Mouse (Mus musculus): ENCODE results near the gene Gpr146.

Gene Gpr146

DNA sequence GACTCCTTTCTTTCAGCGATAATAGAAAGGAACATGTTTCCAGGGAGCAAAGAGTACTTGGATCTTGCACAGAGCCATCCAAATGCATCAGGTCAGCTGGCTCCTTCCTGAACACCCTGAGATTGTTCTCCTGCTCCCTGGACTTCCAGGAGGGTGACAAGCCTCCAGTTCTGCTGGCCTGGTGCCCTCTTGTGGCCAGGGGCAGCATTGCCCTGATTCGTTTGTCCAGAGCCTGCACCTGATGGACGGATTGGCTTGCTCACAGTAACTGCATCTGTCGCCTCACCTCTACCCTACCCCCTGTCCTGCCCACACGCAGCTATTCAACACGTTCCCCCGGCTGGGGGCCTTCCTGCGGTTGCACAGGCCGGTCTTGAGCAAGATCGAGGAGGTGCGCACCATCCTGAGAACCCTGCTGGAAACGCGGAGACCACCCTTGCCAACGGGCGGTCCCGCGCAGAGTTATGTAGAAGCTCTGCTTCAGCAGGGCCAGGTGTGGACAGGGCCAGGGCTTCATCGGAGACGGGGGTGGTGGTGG lies 22.2 kb upstream of the Gpr146 start:
- intact Hi-C loops (cut with DNase I) = loop anchor here (2.0 kb wide), 1 partner anchor 23 kb away; no protein-coding TSS in a partner anchor

DNA sequence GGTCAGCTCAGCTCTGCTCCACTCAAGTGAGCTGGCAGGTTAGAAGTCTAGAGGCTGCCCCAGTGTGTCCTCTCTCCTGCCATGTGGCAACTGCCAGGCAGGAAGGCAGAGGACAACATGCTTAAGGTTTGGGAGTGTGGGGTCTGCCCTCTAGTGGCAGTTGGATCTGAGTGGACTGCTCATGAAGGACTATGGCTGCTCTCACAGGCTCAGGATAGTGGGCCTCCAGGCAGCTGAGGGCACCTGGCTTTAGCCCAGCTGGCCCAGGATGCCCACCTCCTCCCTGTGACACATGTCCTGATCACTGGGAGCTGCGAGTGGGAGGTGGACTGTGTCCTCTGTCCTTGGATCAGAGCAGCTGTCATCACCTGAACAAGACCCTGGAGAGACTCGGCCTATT lies 18.8 kb upstream of the Gpr146 start:
- intact Hi-C loops (cut with DNase I) = no loop called here

DNA sequence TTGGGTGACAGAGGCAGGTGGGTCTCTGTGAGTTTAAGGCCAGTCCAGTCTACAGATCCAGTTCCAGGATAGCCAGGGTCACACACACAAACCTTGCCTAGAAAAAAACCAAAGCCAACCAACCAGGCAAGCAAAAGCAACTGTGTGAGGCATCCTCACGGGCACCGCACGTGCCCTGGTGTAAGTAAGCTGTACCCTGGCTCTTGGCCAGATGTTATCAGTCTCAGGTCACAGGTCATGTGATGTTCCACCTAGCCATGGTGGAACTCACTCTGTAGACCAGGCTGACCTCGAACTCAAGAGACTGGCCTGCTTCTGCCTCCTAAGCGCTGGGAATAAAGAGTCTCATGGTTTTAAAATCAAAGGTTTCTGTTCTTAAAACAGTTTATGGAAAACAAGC lies 18.3 kb upstream of the Gpr146 start:
- intact Hi-C loops (cut with DNase I) = no loop called here

DNA sequence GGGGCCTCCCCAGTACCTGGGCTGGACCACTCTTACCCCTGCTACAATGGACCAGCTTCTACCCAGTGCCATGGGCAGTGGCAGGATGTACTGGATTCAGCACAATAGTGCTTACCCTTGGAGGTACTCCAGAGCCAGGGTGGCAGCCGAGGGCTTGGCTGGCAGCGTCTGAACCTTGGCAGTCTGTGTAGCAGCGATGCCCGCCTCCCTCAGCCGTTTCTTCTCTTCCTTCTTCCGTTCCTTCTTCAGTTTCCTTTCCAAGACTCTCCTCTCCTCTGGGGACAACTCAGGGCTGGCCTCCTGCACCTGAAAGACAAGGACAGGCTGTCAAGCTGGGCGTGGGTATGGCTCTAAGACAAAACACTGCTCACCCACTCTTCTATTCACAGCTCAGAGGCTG lies 13.6 kb upstream of the Gpr146 start:
- intact Hi-C loops (cut with DNase I) = loop anchor here (1.0 to 5.0 kb wide), 3 partner anchors 34 to 143 kb away; no protein-coding TSS in a partner anchor

DNA sequence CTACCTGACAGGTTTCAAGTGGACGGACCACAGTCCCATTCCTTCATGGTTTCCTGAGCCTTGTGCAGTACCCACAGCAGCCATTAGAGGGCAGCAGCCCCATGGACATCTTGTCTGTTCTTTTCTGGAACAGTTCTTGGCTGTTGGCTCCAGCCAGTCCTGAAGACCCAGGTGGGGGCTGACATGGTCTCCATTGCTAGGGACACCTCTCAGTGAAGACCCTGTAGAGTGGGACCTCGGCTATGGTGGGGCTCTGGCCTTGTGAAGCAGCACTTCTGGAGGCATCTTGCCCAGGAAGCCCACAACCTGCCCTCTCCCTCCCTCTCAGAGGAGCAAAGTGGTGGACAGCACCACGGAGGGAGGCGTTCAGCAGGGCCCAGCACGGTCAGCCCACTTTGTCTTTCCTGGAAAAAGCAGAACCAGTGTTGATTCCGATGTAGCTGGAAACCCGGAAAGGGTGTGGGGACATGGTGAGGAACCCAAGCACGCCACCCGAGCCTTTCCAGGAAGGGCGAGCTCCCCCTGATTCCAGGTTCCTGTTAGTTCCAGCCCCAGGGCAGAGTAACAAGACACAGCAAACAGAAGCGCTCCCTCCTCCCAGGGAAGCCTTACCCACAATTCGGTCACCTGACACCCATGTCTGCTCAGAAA lies 13.1 kb upstream of the Gpr146 start:
- intact Hi-C loops (cut with DNase I) = loop anchor here (1.0 to 5.0 kb wide), 3 partner anchors 34 to 143 kb away; no protein-coding TSS in a partner anchor

DNA sequence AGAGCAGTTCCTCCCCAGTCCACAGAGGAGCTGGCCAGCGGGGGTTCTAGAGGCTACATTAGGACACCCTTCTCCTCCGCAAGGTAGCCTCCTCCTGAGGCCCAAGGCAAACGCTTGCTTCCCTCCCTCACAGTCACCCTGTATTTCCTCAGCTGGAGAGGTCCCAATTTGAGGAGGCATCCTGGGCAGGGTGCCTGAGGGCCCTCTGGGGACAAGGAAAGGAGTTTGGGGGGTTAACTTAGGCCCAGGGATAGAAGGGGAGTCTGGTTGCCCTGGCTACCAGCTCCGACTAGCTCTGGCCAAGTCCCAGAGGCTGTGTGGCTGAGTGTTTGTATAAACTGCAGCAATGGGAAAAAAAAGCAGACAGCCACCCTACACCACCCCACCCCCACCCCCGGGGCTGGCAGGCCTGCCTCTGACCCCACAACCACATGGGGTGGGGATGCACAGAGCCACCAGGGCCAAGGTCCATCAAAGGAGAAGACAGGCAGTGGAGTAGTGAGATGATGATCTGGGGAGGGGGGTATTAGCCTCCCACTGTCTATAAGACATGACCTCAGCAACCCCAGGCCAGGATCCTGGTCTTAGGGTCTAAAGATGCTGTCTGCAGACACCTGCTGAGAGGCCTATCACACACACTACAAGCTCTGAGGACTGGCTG lies 12.5 kb upstream of the Gpr146 start:
- intact Hi-C loops (cut with DNase I) = loop anchor here (1.0 to 5.0 kb wide), 3 partner anchors 33 to 142 kb away; no protein-coding TSS in a partner anchor

DNA sequence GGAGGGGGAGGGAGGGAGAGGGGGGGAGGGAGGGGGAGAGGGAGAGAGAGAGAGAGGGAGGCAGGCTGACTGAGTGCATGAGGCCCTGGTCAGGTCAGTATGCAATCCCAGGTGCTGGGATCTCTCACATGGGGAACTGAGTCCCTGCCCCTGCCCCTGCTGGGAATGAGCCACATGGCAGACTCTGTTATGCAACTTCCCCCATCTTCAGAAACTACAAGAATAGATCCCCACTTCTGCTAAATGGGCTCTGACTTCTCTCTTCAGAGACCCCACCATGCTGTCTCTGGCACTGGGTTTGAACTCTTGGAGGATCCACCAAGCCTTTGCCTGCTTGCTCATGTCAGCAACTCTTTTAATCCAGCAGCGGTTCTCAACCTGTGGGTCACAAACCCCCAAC lies 11.7 kb upstream of the Gpr146 start:
- intact Hi-C loops (cut with DNase I) = loop anchor here (2.0 kb wide), 1 partner anchor 101 kb away; no protein-coding TSS in a partner anchor

DNA sequence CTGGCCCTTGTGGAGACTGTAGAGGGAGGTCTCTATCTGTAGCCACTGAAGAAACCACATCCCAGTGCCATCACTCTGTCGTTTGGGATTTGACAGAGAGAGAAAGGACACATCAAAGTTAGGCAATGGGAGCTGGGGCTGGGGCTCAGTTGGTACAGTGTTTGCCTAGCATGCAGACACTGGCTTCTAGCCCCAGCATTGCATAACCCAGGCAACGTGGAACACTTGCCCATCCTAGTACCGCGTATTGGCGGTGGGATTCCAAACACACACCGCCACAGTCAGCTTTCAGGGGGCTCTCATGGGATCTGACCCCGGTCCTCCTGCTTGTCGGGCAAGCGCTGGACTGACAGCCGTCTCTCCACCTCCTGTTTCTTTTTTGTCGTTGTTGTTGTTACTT lies 11.0 kb upstream of the Gpr146 start:
- intact Hi-C loops (cut with DNase I) = no loop called here

DNA sequence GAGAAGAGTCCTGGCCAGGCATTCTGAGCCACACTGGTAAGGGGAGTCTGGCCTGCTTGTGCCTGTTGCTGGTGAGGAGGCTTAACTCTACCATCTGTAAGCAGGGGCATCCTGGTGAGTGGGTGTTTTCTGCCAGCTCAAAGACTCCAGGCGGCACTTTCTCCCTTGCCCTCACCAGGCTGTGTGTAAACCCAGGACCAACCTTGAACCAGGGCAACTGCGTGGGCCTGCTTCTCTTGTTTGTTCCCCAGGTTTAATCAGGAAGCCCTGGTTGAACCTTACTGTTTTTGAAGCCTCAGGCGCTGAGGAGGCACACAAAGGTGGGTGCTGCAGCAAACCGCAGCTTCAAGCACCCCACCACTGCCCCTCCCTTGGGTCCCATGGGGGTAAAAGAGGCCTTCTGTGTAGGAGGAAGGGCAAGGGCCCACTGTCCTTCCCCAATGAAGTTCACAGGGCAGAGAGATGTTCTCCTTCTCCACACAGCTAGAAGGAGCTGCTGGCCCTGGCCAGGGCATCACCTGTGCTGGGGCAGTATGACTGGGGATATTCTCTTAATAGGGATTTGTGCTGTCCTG lies 9.5 kb upstream of the Gpr146 start:
- intact Hi-C loops (cut with DNase I) = no loop called here

DNA sequence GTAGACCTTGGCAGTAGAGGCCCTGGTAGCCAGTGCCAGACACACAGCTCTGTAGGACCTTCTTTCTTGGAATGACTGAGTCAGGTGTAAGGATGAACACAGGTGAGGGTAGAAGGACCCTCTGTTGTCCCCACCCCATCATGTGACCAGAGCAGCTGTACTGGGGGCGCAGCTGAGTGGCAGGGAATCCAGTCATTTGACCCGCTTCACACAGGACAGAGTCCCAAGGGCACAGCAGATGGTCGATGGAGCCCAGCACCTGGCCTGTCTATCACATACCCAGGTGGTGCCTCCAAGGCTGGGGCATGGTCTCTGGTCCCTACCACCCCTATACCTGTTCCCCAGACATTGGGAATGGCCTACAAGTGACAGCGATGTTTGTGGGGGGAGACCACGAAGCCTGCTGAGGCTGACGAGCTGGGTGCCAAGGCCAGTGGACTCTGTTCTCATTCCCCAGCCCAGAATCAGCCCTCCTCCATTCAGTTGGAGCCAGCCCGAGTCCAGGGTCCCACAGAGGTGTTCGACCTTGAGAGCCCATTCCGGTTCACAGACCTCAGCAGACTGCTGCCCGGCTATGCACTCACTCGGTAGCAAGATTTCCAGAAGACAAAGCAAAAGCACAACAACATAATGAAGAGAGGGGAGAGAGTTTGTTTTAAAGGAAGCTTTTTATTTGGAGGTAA lies 8.7 kb upstream of the Gpr146 start:
- intact Hi-C loops (cut with DNase I) = no loop called here

DNA sequence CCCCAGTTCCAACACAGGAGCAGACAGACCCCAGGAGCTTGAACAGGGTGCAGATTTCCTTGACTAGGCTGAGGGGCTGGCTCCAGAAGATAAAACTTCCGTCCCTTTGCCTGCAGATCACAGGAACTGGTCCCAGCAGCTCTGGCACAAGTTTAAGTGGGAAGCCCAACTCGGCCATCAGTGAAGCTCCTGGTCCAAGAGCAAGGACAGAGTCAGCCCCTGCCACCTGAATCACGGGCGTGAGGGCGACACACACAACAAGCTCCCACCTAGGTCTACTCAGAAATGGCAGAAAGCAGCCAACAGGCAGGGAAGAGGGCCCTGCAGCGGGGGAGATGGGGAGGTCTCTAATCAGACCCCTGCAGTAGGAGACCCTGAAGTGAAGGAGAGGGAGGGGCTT lies 7.2 kb upstream of the Gpr146 start:
- intact Hi-C loops (cut with DNase I) = no loop called here

DNA sequence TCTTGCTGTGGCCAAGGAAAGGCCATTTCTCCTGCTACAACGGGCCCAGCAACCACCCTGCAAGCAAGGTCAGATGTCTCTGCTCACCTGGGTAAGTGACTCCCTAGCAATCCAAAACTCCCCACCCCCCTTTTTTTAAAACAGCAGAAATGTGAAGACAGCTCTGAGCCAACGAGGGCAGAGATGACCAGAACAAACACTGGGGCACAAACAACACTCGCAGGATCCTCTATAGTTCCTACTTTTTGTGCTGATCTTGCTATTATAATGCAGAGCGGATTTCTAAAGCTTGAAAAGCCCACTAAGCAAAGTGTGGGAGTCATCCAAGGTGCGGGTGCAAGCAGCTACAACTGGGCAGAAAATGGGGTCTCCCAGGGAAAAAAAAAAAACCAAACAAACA lies 6.4 kb upstream of the Gpr146 start:
- intact Hi-C loops (cut with DNase I) = no loop called here

DNA sequence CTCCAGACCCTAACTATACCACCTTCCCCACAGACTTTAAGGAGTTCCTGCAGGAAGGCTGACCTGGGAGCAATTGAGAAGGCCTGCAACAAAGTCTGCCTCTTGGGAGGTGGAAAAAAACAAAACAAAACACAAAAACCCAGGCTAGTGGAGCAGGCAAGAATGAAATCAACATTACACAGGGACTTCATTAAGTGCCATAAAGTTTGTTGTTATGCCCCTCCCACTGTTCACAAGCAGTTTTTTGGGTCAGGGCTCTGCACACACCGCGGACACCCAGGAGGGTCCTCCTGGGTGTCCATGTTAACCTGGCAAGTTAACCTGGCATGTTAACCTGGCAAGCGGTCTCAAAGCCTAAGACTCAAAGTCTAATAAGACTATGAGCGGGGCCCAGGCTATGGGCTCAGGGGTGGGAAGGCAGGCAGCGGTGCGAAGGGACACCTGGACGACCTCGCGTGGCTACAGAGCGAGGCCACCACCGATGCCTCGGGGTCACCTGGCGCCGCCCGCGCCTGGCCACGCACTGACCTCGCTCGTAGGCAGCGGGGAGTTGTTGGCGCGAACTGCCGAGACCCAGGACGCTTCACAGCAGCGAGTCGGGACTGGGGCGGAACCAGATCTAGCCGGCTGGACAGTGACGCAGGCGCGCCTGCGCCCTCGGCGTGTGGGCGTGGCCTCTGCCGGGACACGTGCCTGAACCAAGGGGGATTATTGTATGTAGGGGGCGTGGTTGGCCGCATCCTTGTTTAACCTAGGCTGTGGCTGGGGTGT lies 5.7 kb upstream of the Gpr146 start:
- intact Hi-C loops (cut with DNase I) = no loop called here

DNA sequence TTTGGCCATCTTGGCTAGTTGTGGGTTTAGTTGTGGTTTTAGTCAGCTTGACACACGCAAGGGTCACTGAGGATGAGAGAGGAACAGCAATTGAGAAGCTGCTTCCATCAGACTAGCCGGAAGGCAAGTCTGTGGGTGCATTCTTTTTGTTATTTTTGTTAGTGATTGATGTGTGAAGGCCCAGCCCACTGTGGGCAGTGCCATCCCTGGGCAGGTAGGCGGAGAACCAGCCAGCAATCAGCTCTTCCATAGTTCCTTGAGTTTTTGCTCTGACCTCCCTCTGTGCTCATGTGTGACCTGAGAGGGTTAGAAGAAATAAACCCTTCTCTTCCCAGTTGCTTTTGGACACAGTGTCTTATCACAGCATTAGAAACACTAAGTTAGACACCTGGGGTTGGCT lies 4.4 kb upstream of the Gpr146 start:
- intact Hi-C loops (cut with DNase I) = no loop called here

DNA sequence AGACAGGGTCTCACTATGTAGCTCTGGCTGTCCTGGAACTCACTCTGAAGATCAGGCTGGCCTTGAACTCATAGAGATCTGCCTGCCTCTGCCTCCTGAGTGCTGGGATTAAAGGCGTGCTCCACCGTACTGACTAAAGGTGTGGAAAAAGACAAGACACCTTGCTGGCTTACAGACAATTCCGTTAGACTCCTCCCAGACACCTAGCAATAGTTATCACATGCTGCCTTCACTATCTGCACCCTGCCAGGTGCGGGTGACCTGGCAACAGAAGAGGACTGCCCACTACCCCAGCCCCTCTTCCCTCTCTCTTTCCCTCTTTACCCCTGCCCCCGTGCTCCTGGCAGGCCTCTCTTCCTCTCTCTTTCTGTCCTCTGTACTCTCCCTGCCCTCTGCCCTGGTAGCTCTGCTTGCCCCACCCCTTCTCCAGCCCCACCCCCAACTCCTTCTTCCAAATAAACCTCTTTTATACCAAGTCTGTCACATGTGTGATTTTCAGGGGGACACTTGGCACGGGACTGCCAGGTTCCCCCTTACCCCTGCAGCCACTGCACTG lies 3.5 kb upstream of the Gpr146 start:
- intact Hi-C loops (cut with DNase I) = no loop called here

DNA sequence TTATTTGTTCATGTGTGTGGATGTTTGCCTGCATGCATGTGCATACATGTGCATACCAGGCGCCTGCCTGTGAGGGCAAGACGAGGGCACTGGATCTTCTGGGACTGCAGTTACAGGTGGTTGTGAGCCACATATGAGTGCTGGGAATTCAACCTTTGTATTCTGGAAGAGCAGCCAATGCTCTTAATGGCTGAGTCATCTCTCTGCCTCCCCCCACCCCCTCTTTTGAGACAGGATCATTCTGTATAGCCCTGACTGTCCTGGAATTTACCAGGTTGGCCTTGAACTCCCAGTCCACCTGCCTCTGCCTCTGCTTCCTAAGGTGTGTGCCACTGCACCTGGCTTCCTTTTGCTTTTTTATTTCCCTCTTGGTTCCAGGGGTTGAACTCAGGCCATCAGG lies 2.7 kb upstream of the Gpr146 start:
- intact Hi-C loops (cut with DNase I) = no loop called here

DNA sequence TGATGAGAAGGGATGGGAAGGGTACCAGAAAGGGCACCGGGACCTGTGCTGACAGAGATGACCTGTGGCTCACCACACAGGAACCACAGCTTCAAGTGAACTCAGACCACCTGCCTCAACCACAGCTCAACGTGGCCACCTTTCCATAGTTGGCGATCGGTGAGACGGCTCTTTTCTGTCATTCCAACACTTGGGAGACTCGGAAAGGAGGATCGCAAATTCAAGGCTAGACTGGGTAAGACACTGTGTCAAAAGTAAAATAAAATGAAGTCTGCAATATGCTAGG lies 717 bp downstream of the Gpr146 start:
- intact Hi-C loops (cut with DNase I) = no loop called here

DNA sequence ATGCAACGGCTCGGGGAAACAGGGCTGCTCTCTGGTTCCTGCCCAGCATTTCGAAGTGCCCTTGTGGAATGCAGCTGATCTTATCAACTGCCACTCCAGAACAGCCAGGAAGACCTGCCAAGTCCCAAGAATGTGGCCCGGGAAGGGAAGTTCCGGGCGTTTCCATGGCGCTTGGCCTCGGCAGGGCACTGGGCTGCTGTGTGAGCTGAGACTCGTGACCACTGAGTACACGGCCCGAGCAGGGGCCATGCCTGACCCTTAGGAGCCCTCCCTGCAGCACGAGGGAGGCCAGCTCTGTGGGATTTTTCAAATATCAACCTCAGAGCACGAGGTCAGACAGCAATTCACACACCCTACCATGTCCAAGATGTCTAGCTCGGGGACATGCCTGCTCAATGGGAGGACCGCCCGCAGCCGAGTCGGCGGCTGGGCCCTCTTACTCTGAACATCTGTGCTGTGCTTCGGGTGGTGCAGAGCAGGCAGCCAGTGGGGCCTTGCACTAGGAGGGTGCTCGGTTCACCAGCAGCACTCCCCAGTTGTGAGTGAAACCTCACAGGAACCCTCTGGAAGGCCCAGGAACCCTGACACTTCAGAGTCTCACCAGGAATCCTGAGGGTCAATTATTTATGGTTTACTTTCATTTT lies 1.6 kb downstream of the Gpr146 start:
- intact Hi-C loops (cut with DNase I) = no loop called here

DNA sequence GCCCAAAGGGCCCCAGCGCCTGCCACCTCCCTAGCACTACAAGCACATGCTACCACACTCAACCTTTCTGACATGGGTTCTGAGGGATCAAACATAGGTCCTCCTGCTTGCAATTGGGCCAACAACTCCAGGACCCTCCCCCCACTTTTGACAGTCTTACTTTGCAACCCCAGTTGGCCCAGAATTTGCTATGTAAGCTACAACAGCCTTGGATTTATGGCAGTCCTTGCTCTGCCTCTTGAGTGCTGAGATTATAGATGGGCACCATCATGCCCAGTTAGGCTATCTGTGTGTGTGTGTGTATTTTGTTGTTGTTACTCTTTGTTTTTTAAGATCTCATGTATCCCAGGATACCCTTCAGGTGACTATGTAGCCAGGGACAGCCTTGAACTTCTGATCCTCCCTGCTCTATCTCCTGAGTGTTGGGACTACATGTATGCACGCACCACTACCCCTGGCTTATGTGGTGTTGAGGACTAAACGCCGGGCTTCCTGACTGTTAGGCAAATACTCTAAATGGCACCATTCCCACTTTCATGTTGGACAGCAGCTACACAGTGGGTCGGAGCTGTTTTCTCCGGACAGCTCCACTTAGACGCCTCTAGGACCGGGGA lies 2.4 kb downstream of the Gpr146 start:
- intact Hi-C loops (cut with DNase I) = no loop called here

All from adrenal gland (tissue).